Mouse (Mus musculus) CH12.LX (cell line): ENCODE results near the gene Hnrnpa2b1. TPM values are rescaled to one million over a fixed set of nuclear protein-coding genes. Genes with fewer than 3 reads are reported as not detected.

Experiments
- DNase-seq: peaks from one replicate; pipeline ENCODE4 v3.0.0-alpha.2; 2013; ENCODE audit errors: extremely low read depth
- H3K27ac ChIP-seq: 2 replicates; pipeline ENCODE4 v1.5.1; 2012; ENCODE audit warnings: low read depth, mild to moderate bottlenecking, control low read depth, moderate library complexity; ENCODE audit not compliant: insufficient read depth
- H3K27me3 ChIP-seq: replicated peaks from 2 replicates; pipeline ENCODE3; 2012; ENCODE audit warnings: inconsistent platforms
- H3K36me3 ChIP-seq, 2 experiments: replicated peaks in 1 of 2; 2 replicates each; pipeline versions ENCODE3 to v1.6.1; 2012; ENCODE audit warnings: inconsistent platforms in 1 of 2, low read length in 1 of 2, mild to moderate bottlenecking in 1 of 2, mixed read lengths in 1 of 2, moderate library complexity in 1 of 2; ENCODE audit not compliant: control insufficient read depth in 1 of 2, insufficient read depth in 1 of 2
- H3K4me1 ChIP-seq, 2 experiments: 2 replicates each; pipeline ENCODE4 v1.6.1; 2012; ENCODE audit warnings: inconsistent platforms in 1 of 2, moderate library complexity in 1 of 2; ENCODE audit not compliant: insufficient read depth in 2 of 2, control insufficient read depth in 1 of 2
- H3K4me2 ChIP-seq: 2 replicates; pipeline ENCODE4 v1.6.1; 2012; ENCODE audit warnings: low read depth, mild to moderate bottlenecking, control low read depth; ENCODE audit not compliant: poor library complexity, insufficient read depth, severe bottlenecking
- H3K4me3 ChIP-seq, 3 experiments: fragments of 150-350 bp in 1 of 3; sonication (generic) in 1 of 3; replicated peaks in 1 of 3; 2 replicates each; pipeline versions ENCODE3 to v1.5.1; 2011 to 2012; ENCODE audit warnings: low read depth in 2 of 3, low read length in 2 of 3, mild to moderate bottlenecking in 2 of 3, moderate library complexity in 2 of 3, control low read depth in 1 of 3, improper control_type of control experiment in 1 of 3, inconsistent platforms in 1 of 3, mixed read lengths in 1 of 3; ENCODE audit not compliant: poor library complexity in 1 of 3
- H3K79me2 ChIP-seq: replicated peaks from 2 replicates; pipeline ENCODE4 v1.6.1; 2012; ENCODE audit warnings: mild to moderate bottlenecking, moderate library complexity; ENCODE audit not compliant: control insufficient read depth, poor library complexity, insufficient read depth, severe bottlenecking; ENCODE audit errors: extremely low read depth
- H3K9ac ChIP-seq: 2 replicates; pipeline ENCODE4 v1.6.1; 2012; ENCODE audit warnings: low read depth, mild to moderate bottlenecking, control low read depth, moderate library complexity; ENCODE audit not compliant: insufficient read depth
- H3K9me3 ChIP-seq: replicated peaks from 2 replicates; pipeline ENCODE3; 2012; ENCODE audit warnings: low read length, inconsistent platforms, mixed read lengths
- CHD2 ChIP-seq: IDR thresholded peaks from 2 replicates; pipeline ENCODE4 v1.6.1; 2011; ENCODE audit warnings: low read length, improper control_type of control experiment
- CTCF ChIP-seq, 2 experiments: IDR thresholded peaks in 1 of 2; conservative IDR thresholded peaks in 1 of 2; 2 replicates each; pipeline ENCODE4 v1.5.1; 2011 to 2012; ENCODE audit warnings: low read depth in 2 of 2, low read length in 2 of 2, improper control_type of control experiment in 1 of 2, inconsistent platforms in 1 of 2, mild to moderate bottlenecking in 1 of 2, moderate library complexity in 1 of 2
- E2F4 ChIP-seq: IDR thresholded peaks from 2 replicates; pipeline ENCODE4 v1.6.1; 2011; ENCODE audit warnings: low read depth, low read length, improper control_type of control experiment; ENCODE audit not compliant: insufficient replicate concordance
- ELF1 ChIP-seq: IDR thresholded peaks from 2 replicates; pipeline ENCODE4 v1.6.1; 2014; ENCODE audit warnings: low read depth, mild to moderate bottlenecking, inconsistent platforms, low read length, improper control_type of control experiment
- ETS1 ChIP-seq: conservative IDR thresholded peaks from 2 replicates; pipeline ENCODE4 v1.6.1; 2012; ENCODE audit warnings: low read depth, mild to moderate bottlenecking, inconsistent platforms, low read length, improper control_type of control experiment, moderate library complexity
- GABPA ChIP-seq: IDR thresholded peaks from 2 replicates; pipeline ENCODE4 v1.6.1; 2012; ENCODE audit warnings: low read depth, low read length, improper control_type of control experiment, inconsistent platforms; ENCODE audit not compliant: insufficient replicate concordance
- IRF4 ChIP-seq: IDR thresholded peaks from 2 replicates; pipeline ENCODE4 v1.6.1; 2014; ENCODE audit warnings: low read depth, mild to moderate bottlenecking, inconsistent platforms, low read length, improper control_type of control experiment
- MAX ChIP-seq: IDR thresholded peaks from 2 replicates; pipeline ENCODE4 v1.6.1; 2011; ENCODE audit warnings: low read length, improper control_type of control experiment
- MEF2A ChIP-seq: IDR thresholded peaks from 2 replicates; pipeline ENCODE4 v1.6.1; 2014; ENCODE audit warnings: low read depth, mild to moderate bottlenecking, inconsistent platforms, low read length, improper control_type of control experiment, borderline replicate concordance
- MXI1 ChIP-seq: IDR thresholded peaks from 2 replicates; pipeline ENCODE4 v1.6.1; 2011; ENCODE audit warnings: mild to moderate bottlenecking, low read depth, low read length, improper control_type of control experiment
- MYC ChIP-seq: IDR thresholded peaks from 2 replicates; pipeline ENCODE4 v1.6.1; 2011; ENCODE audit warnings: low read depth, mild to moderate bottlenecking, improper control_type of control experiment, low read length
- NELFE ChIP-seq: IDR thresholded peaks from 2 replicates; pipeline ENCODE4 v1.6.1; 2011; ENCODE audit warnings: low read depth, low read length, improper control_type of control experiment
- POLR2AphosphoS2 ChIP-seq: IDR thresholded peaks from 2 replicates; pipeline ENCODE4 v1.6.1; 2011; ENCODE audit warnings: low read depth, low read length, improper control_type of control experiment
- SIN3A ChIP-seq: IDR thresholded peaks from 2 replicates; pipeline ENCODE4 v1.6.1; 2012; ENCODE audit warnings: low read length, improper control_type of control experiment, inconsistent platforms
- TCF12 ChIP-seq: IDR thresholded peaks from 2 replicates; pipeline ENCODE4 v1.6.1; 2014; ENCODE audit warnings: low read depth, mild to moderate bottlenecking, inconsistent platforms, low read length, improper control_type of control experiment
- UBTF ChIP-seq: IDR thresholded peaks from 2 replicates; pipeline ENCODE4 v1.6.1; 2012; ENCODE audit warnings: low read depth, mild to moderate bottlenecking, inconsistent platforms, low read length, improper control_type of control experiment, moderate library complexity
- USF1 ChIP-seq: IDR thresholded peaks from 2 replicates; pipeline ENCODE4 v1.6.1; 2014; ENCODE audit warnings: low read depth, mild to moderate bottlenecking, inconsistent platforms, low read length, improper control_type of control experiment
- USF2 ChIP-seq: conservative IDR thresholded peaks from 2 replicates; pipeline ENCODE4 v1.6.1; 2011; ENCODE audit warnings: low read depth, low read length, improper control_type of control experiment
- ZC3H11A ChIP-seq: IDR thresholded peaks from 2 replicates; pipeline ENCODE4 v1.6.1; 2012; ENCODE audit warnings: low read depth, mild to moderate bottlenecking, inconsistent platforms, low read length, improper control_type of control experiment
- ZKSCAN1 ChIP-seq: IDR thresholded peaks from 2 replicates; pipeline ENCODE4 v1.6.1; 2012; ENCODE audit warnings: low read depth, inconsistent platforms, low read length, improper control_type of control experiment, borderline replicate concordance
- dilution Hi-C: fragments of 300-500 bp; cut with MboI; formaldehyde crosslinking; loops from 2 replicates; pipeline ENCODE4 v1.14.3; 2020; ENCODE audit warnings: low sequenced_read_pairs; ENCODE audit not compliant: extremely low pct_unique_long_range_greater_than_20kb, extremely low pct_ligation_motif_present
- in situ Hi-C: fragments of 300-500 bp; cut with MboI; formaldehyde crosslinking; loops from 3 replicates; pipeline ENCODE4 v1.14.3; 2019; ENCODE audit warnings: low sequenced_read_pairs, low pct_ligation_motif_present, low pct_unique_long_range_greater_than_20kb, mixed read lengths
- polyA plus RNA-seq: library from polyadenylated mRNA; unstranded; fragments of >175 nt; gene quantifications from 2 replicates; pipeline ENCODE4 v1.2.1, GENCODE M21; 2012; ENCODE audit warnings: low read depth; ENCODE audit not compliant: insufficient read length
- total RNA-seq, 2 experiments: library from RNA; depleted of rRNA; stranded (reverse); fragments of 300-350 nt in 1 of 2; fragments of >200 nt in 1 of 2; gene quantifications; 2 replicates each; pipeline ENCODE4 v1.2.3; 2012 to 2014

Hnrnpa2b1 gene
- total and polyA plus RNA-seq, 3 experiments: 500 to 1,854 (median 710) TPM

DNA sequence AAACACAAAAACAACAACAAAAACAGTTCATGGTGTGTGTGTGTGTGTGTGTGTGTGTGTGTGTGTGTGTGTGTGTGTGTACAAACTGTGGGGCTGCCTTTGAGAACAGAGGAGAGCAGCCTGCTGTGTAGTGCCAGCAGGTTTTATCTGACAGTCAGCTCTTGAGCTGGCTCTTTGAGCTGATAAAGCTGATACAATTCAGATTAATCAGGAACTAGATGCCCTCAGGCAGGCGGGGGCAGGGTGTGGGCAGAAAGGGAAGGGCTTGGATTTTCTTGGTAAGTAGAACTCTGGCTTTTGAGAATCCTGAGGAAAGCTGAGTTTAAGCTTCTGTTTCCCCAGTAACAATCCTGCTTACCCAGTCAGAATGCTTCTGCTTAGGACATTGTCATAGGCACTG lies 36.0 kb upstream of the Hnrnpa2b1 start:
- H3K36me3 ChIP-seq: no peaks in the 10 kb centered on the region
- no peak overlapping the region for H3K27ac ChIP-seq
- TF ChIP-seq SIN3A (no peak), MEF2A (no peak), POLR2AphosphoS2 (no peak), E2F4 (no peak), CHD2 (no peak), GABPA (no peak)
- TF ChIP-seq, all 38 proteins: peak for 0
- Histone ChIP-seq H3K4me3 (no peak overlapping the region), H3K27me3 (no peaks in the 10 kb centered on the region), H3K79me2 (no peaks in the 10 kb centered on the region), H3K9ac (no peak overlapping the region), H3K4me1 (peaks cover 0 to 6% of the 10 kb centered on the region in 2 experiments; a peak in 2 of 4 replicates), H3K4me2 (no peak overlapping the region), H3K9me3 (peaks cover 4% of the 10 kb centered on the region)
- in situ Hi-C loops (loop anchor here (5.0 kb wide), 1 partner anchor 72 kb away; no protein-coding TSS in a partner anchor), dilution Hi-C loops (no loop called here)
- no peak for DNase-seq

DNA sequence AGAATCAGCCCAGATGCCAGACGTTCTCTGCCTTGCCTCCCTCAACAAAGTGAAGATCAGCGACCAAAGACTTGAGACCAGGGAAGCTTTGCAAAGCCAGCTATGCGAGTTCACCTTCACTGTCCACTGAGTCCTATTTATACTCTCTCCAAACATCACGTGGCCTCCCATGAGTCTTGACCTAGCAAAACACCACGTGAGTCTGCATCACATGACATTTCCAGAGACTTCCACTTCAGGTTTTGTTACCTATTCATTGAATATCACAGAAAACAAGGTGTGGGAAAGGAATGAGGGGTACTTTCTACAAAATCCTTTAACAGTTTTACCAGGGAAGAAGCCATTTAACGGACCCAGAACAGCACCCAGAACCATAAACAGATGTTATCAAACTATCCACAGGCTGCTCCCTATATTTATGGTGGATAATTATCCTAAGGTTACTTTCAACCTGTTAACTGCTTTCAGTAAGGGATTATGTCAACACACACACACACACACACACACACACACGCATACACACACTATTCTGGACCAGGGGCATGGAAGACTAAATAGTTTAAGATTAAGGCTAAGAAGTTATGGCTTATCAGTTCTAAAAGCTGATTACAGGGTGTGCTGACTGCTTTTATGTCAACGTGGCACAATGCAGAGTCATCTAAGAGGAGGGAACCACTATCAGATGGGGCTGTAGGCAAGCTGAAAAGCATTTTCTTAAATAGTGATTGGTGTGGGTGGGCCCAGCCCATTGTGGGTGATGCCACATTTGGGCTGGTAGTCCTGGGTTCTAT lies 27.8 kb upstream of the Hnrnpa2b1 start:
- H3K4me2 ChIP-seq: no peak overlapping the region
- H3K27me3 ChIP-seq: no peaks in the 10 kb centered on the region
- H3K4me3 ChIP-seq: no peak overlapping the region
- in situ Hi-C loops (no loop called here), dilution Hi-C loops (no loop called here)
- no peak overlapping the region for H3K27ac ChIP-seq
- no peak for DNase-seq
- H3K9me3 ChIP-seq: peaks cover 4% of the 10 kb centered on the region
- H3K4me1 ChIP-seq: peaks cover 2 to 11% of the 10 kb centered on the region in 2 experiments; a peak in 2 of 4 replicates
- no peaks in the 10 kb centered on the region for H3K36me3 ChIP-seq
- TF ChIP-seq UBTF (no peak), USF2 (peak; percentile 23; the same call in 1 of the 2 replicates), MXI1 (no peak), ZKSCAN1 (no peak), ETS1 (no peak), TCF12 (no peak), ZC3H11A (no peak), MEF2A (no peak), CTCF (conservative IDR thresholded peaks at IDR 0.05 in 1 of 2, IDR thresholded peaks at IDR 0.05 in 1 of 2; ENCODE audit: low read depth in 2 of 2, low read length in 2 of 2) (no peak), ELF1 (no peak), USF1 (peak; percentile 34; the same call in 1 of the 2 replicates), NELFE (no peak), MYC (no peak), IRF4 (no peak), MAX (no peak)
- H3K79me2 ChIP-seq: no peaks in the 10 kb centered on the region
- no peak overlapping the region for H3K9ac ChIP-seq
